Mouse (Mus musculus) hindbrain, embryonic 11.5 days (tissue): ENCODE results near the gene Cgnl1. TPM values are rescaled to one million over a fixed set of nuclear protein-coding genes. Genes with fewer than 3 reads are reported as not detected.

ENCODE experiments used
- ATAC-seq: fragments of 200-750 bp; cut with Nextera tagmentation; 2 replicates; pipeline ENCODE4 v1.8.0; 2017; ENCODE audit warnings: mild to moderate bottlenecking, moderate TSS enrichment, moderate library complexity; ENCODE audit not compliant: low FRiP score
- DNase-seq: peaks from one replicate; pipeline ENCODE4 v3.0.0-alpha.2; 2015; ENCODE audit warnings: low spot score
- H3K27ac ChIP-seq: fragments of 300-500 bp; sonication (generic); 2 replicates; pipeline ENCODE4 v1.5.1; 2014; ENCODE audit warnings: mild to moderate bottlenecking, low read depth, low read length
- H3K27me3 ChIP-seq: fragments of 300-500 bp; sonication (generic); 2 replicates; pipeline ENCODE4 v1.6.1; 2014; ENCODE audit warnings: mild to moderate bottlenecking, low read length, moderate library complexity, mixed read lengths; ENCODE audit not compliant: control insufficient read depth, insufficient read depth
- H3K36me3 ChIP-seq: fragments of 300-500 bp; sonication (generic); 2 replicates; pipeline ENCODE4 v1.6.1; 2014; ENCODE audit warnings: mild to moderate bottlenecking, low read length, moderate library complexity, mixed read lengths; ENCODE audit not compliant: control insufficient read depth, insufficient read depth
- H3K4me1 ChIP-seq: fragments of 300-500 bp; sonication (generic); replicated peaks from 2 replicates; pipeline ENCODE4 v1.6.1; 2014; ENCODE audit warnings: low read length, mixed read lengths; ENCODE audit not compliant: control insufficient read depth, insufficient read depth
- H3K4me2 ChIP-seq: fragments of 300-500 bp; sonication (generic); replicated peaks from 2 replicates; pipeline ENCODE4 v1.6.1; 2014; ENCODE audit warnings: mild to moderate bottlenecking, low read depth, low read length
- H3K4me3 ChIP-seq: fragments of 300-500 bp; sonication (generic); 2 replicates; pipeline ENCODE4 v1.5.1; 2014; ENCODE audit warnings: low read depth, low read length
- H3K9ac ChIP-seq: fragments of 300-500 bp; sonication (generic); 2 replicates; pipeline ENCODE4 v1.6.1; 2014; ENCODE audit warnings: low read depth, low read length
- H3K9me3 ChIP-seq: fragments of 300-500 bp; sonication (generic); 2 replicates; pipeline ENCODE4 v1.6.1; 2016; ENCODE audit warnings: low read length; ENCODE audit not compliant: control insufficient read depth
- WGBS: fragments of 180-500 bp; shearing (Covaris S2); extraction: QIAGEN DNeasy Blood & Tissue Kit; methylation state at CpG from one replicate; pipeline ENCODE4 v1.1.7; 2014; 5-methylcytosine and 5-hydroxymethylcytosine counted together
- polyA plus RNA-seq: library from polyadenylated mRNA; unstranded; fragments of >200 nt; fragmentation: Nextera tagmentation; extraction: Ambion mirVana; gene quantifications from 2 replicates; pipeline ENCODE4 v1.2.1, GENCODE M21; 2014

Cgnl1 gene
- polyA plus RNA-seq, 1 experiment from 2014 or later, result 6.3 TPM

DNA sequence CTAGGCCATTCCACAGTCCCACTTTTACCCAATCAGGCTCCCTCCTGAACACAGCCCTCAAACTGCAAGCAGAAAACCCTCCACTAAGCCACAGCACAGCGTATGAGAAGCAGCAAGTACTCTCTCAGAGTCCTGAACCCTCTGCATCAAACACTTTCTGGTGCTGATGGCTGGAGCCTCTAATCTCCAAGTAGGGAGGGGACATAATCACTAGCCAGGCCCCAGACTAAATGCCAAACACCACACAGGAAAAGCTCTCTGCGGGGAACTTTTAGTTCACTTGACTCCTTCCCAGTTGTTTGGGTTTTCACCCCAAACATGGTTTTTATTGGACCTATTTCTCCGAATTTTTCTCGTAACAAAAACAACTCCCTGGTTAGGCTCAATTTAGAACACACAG lies 25.0 kb downstream of the Cgnl1 start:
- no peaks in the 10 kb centered on the region for H3K36me3 ChIP-seq
- H3K9me3 ChIP-seq, result no peaks in the 10 kb centered on the region
- no peaks in the 10 kb centered on the region for H3K4me1 ChIP-seq
- H3K4me3 ChIP-seq, result no peak overlapping the region
- no peak overlapping the region for H3K9ac ChIP-seq
- WGBS, result 69% methylated on average over 4 of the region's 4 CpGs
- DNase-seq (no peak), ATAC-seq (no peak)
- no peak overlapping the region for H3K27ac ChIP-seq
- no peak overlapping the region for H3K4me2 ChIP-seq
- H3K27me3 ChIP-seq, result no peaks in the 10 kb centered on the region

DNA sequence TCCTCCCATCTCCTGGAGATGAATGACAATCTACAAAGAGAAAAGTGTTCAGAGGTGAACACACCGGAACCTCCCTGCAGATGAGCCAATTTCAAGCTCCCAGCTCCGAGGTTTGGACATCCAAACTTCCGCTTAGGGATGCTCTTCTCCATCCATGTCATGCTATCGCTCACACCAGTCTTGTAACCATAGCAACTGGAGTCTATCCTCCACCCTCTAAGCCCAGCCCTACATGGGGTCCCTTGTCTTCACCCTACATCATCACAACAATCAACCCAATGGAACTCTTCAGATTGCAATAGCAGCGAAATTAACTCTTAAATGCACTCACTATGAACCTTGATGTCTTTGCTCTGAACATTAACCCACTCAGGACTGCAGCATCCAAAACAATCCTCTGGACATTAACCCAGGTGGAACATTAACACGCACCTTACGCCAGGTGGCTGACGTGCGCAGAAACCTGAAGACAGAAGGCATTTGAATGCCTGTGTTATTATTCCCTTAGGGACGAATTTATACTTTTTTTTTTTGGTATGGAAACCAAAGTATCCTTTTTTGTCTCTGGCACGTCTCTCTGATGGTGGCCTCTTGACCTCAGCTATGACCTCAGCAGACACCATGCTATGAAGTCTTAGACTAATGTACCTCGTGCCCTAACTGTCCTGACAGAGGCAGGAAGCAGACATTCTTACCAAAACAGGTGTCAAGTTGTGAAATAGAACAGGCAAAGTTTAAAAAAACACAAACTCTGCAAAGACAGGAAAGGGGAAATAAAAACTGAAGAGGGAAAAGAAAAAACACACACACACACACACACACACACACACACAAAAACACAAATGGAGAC lies 33.1 kb downstream of the Cgnl1 start:
- Histone ChIP-seq H3K4me3 (no peak overlapping the region), H3K4me1 (no peaks in the 10 kb centered on the region), H3K4me2 (no peak overlapping the region), H3K27me3 (no peaks in the 10 kb centered on the region), H3K27ac (no peak overlapping the region), H3K9ac (no peak overlapping the region), H3K9me3 (no peaks in the 10 kb centered on the region), H3K36me3 (no peaks in the 10 kb centered on the region)
- DNase-seq (no peak), ATAC-seq (no peak)
- WGBS, result 71% methylated on average over 12 of the region's 12 CpGs

DNA sequence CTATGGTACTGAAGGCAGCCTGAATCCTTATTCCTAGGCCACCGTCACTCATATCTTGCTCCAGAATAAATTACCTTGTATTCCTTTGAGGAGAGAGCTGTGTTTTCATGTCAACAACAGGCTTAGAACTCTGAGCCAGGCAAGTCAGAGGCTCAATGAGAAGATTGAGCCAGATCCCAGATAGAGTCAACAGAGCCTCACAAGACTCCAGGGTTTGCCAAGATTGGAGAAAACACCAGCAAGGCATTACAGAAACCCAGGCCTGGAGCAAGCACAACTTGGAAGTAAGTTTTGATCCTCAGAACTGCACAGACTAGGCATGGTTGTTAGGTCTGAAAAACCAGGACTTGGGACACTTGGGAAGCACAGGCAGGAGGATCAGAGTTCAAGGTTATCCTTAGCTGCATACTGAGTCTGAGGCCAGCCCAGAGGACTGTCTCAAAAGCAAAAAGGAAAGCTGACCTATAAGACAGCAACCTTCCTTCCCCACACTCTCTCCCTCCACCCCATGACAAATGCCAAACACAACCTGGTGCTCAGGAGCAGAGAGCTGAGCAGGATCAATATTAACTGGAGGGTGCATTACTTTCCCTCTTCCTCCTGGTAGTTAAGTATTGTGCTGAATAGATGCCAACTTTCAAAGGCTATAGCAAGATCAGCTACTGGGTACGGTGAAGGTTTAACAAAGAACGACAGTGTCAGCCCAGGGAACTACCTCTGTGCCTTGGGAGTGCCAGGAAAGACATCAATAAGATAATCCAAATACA lies 34.0 kb downstream of the Cgnl1 start:
- 75% methylated on average over 3 of the region's 3 CpGs for WGBS
- Histone ChIP-seq H3K27me3 (no peaks in the 10 kb centered on the region), H3K4me1 (no peaks in the 10 kb centered on the region), H3K9me3 (no peaks in the 10 kb centered on the region), H3K4me3 (no peak overlapping the region), H3K9ac (no peak overlapping the region), H3K4me2 (no peak overlapping the region), H3K27ac (no peak overlapping the region), H3K36me3 (no peaks in the 10 kb centered on the region)
- DNase-seq, result no peak
- ATAC-seq, result no peak

DNA sequence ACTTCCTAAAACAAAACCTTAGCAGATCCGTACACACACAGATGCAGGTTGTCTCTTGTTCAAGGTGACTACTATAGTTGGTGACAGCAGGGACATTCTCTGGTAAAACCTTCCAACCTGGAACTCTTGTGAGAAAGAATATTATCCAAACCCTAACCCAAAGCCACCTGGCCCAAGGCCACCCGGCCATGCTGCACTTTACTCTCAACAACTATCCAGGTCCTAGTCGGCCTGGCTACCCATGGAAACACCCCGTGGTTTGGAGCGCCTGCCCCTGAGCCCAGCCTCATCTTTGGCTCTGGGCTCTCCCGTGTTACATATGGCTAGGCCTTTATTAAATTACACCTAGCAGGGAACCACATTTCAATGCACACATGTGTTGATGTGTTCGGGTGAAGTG lies 35.5 kb downstream of the Cgnl1 start:
- H3K4me1 ChIP-seq, result no peaks in the 10 kb centered on the region
- no peak overlapping the region for H3K4me2 ChIP-seq
- ATAC-seq (no peak), DNase-seq (no peak)
- no peak overlapping the region for H3K4me3 ChIP-seq
- no peak overlapping the region for H3K9ac ChIP-seq
- no peaks in the 10 kb centered on the region for H3K36me3 ChIP-seq
- no peak overlapping the region for H3K27ac ChIP-seq
- H3K9me3 ChIP-seq, result no peaks in the 10 kb centered on the region
- WGBS, result 88% methylated on average over 7 of the region's 7 CpGs
- no peaks in the 10 kb centered on the region for H3K27me3 ChIP-seq

DNA sequence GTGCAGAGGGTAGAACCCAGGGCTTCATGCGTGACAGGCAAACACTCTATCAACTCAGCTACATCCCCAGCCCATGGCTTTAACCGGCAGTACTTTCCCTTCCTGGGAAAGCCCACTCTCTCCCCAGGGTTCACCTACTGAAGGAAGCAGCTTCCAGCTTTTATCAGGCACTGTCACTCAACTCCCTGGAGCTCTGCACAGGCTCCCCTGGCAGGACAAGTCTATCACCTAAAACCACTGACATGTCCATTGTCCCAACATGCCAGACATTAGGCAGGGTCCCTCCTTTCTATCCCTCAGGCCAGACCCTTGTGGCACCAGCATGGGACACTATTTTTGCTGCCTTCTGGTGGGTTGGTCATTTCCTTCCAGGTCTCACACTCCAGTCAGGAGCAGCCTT lies 37.8 kb downstream of the Cgnl1 start:
- no peak overlapping the region for H3K4me3 ChIP-seq
- no peak overlapping the region for H3K9ac ChIP-seq
- no peak overlapping the region for H3K27ac ChIP-seq
- no peak for DNase-seq
- WGBS, result 94% methylated on average over 2 of the region's 2 CpGs
- H3K27me3 ChIP-seq, result no peaks in the 10 kb centered on the region
- no peaks in the 10 kb centered on the region for H3K36me3 ChIP-seq
- ATAC-seq, result no peak
- H3K4me1 ChIP-seq, result no peaks in the 10 kb centered on the region
- H3K4me2 ChIP-seq, result no peak overlapping the region
- H3K9me3 ChIP-seq, result no peaks in the 10 kb centered on the region

DNA sequence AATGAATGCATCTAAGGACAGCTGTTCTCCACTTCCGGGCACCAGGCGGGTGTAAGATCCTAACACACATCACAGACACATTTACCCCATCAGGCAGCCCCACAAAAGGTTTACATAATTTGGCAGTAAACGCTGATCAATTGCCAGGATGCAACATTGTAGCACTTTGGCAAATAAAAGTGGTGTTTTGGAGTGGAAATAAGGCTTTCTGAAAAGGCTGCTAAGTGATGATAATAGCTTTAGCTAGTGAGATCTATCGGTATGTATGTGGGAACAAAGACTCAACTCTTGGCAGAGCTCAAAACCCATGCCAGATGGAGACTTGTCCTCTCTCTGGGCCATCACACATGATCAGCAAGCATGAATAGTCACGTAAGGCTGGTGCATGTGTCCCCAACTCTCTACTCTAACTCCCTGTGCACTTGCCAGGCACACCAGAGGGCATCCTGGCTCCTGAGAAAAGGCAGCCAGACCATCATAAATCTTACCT lies 42.5 kb downstream of the Cgnl1 start:
- DNase-seq, result no peak
- no peak overlapping the region for H3K9ac ChIP-seq
- WGBS, result 71% methylated on average over 5 of the region's 5 CpGs

DNA sequence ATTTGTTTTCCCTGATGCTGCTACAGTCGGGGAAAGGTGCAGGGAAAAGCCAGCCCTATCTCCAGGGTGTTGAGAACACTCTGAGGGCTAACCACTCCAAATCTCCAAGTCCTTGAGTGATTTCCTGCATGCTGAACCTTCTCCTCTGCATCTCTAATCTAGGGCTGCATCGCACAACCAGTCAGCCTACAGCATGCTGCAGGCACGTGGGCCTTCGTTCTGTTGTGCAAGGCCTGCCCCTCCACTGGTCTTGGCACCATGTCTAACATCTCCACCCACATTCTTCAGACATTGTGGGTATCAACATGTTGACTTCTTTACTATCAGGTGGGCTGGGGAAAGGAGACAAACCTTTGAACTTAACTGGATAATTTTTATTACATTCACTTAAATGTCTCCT lies 44.2 kb downstream of the Cgnl1 start:
- Histone ChIP-seq H3K4me3 (no peak overlapping the region), H3K9ac (no peak overlapping the region), H3K4me1 (no peaks in the 10 kb centered on the region), H3K36me3 (no peaks in the 10 kb centered on the region), H3K27ac (no peak overlapping the region), H3K9me3 (no peaks in the 10 kb centered on the region), H3K4me2 (no peak overlapping the region), H3K27me3 (no peaks in the 10 kb centered on the region)
- DNase-seq (no peak), ATAC-seq (no peak)
- 87% methylated on average over 4 of the region's 4 CpGs for WGBS

More for the DNA sequence above, 42.5 kb downstream of the Cgnl1 start:
- Histone ChIP-seq H3K4me2 (no peak overlapping the region), H3K27ac (no peak overlapping the region), H3K4me3 (no peak overlapping the region), H3K27me3 (no peaks in the 10 kb centered on the region), H3K36me3 (no peaks in the 10 kb centered on the region), H3K9me3 (no peaks in the 10 kb centered on the region), H3K4me1 (no peaks in the 10 kb centered on the region)
- no peak for ATAC-seq

DNA sequence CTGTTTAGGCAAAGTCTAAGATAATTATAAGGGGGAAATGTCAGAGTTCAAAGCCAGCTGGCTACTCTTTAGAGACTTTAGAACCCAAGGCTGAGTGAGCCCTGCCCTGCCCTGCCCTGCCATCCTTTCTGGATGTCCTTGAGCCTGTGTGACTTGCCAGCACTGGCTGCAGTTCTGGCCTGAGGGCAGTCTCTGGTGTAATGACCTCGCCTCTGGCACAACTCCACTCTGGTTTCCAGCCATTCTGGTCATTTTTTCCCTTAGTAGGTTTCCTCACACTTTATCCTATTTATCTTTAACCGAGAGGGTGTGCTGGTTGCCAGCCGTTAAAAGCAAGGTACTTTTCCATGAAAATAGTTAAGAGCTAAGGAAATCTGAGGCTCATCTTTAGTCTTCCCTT lies 45.3 kb downstream of the Cgnl1 start:
- H3K27me3 ChIP-seq, result no peaks in the 10 kb centered on the region
- no peak overlapping the region for H3K27ac ChIP-seq
- H3K9ac ChIP-seq, result no peak overlapping the region
- H3K36me3 ChIP-seq, result no peaks in the 10 kb centered on the region
- WGBS, result 87% methylated on average over 3 of the region's 3 CpGs
- no peak for DNase-seq
- H3K9me3 ChIP-seq, result no peaks in the 10 kb centered on the region
- H3K4me1 ChIP-seq, result no peaks in the 10 kb centered on the region
- no peak overlapping the region for H3K4me3 ChIP-seq
- H3K4me2 ChIP-seq, result no peak overlapping the region
- ATAC-seq, result no peak
